Mouse (Mus musculus) neutrophil, adult 5-6 weeks (primary cell): ENCODE data around the gene Rrp1b. TPM values are rescaled to one million over a fixed set of nuclear protein-coding genes. Genes with fewer than 3 reads are reported as not detected.
"Not testable (repeated sequence)": the region's sequence is repeated elsewhere in the genome, so short reads cannot be mapped to it uniquely, and the experiment has no call there.

Source experiments
- ATAC-seq: fragments of 151-379, 151-347 bp; 2 replicates; pipeline ENCODE4 v1.8.0; 2017; ENCODE audit warnings: mild to moderate bottlenecking, moderate TSS enrichment; ENCODE audit not compliant: insufficient number of reproducible peaks, poor library complexity, low FRiP score, severe bottlenecking; ENCODE audit errors: extremely low read depth
- total RNA-seq: library from RNA; stranded (forward); fragments of 200-1000 nt; gene quantifications from 2 replicates; pipeline ENCODE4 v1.2.3, GENCODE M21; 2017

The Rrp1b gene
- total RNA-seq, 1 experiment from 2014 or later, result 23.0 TPM

DNA sequence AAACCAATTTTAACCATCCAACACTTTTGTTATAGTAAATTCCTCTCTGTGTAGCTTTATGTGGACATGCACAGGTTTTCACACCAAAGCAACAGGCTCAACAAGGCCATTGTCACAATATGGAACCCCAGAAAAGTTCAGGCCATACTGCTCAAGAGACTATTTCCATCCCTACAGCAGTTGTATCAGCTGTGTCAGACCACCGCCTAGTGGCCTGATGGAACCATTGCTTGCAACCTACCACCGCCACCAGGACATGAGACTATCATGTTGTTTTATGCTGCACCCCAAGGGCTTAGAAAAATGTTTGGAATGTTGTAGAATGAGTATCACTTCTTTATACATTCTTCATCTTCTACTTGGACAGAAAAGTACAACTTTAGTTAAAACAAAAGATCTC is 10.5 kb upstream of the Rrp1b start:
- ATAC-seq, result peak; percentile 79

DNA sequence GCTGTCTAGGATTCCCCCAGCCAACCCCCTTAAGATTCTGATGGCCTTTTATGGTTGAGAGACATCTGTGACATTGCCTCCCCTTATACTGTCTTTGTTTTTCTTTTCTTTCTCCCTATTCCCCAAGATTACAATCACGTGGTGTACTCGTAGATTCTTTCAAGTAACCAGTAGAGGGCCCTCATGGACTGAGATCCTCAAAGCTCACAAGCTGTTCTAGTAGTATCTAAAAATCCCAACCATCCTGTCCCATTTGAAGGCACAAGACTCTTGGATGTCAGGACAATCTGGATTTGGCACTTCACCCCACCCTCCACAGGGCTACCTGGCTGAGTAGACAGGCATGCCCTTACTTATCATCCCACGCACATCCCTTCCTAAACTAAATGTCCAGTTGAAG is 8.2 kb upstream of the Rrp1b start:
- no peak; the same call in 1 of the 2 replicates for ATAC-seq

GRCm38 (mm10) chr17:32028301-32028700 is 7.6 kb upstream of the Rrp1b start:
- ATAC-seq, result no peak

GRCm38 (mm10) chr17:32031684-32032083 is 4.2 kb upstream of the Rrp1b start:
- ATAC-seq, result no peak

DNA sequence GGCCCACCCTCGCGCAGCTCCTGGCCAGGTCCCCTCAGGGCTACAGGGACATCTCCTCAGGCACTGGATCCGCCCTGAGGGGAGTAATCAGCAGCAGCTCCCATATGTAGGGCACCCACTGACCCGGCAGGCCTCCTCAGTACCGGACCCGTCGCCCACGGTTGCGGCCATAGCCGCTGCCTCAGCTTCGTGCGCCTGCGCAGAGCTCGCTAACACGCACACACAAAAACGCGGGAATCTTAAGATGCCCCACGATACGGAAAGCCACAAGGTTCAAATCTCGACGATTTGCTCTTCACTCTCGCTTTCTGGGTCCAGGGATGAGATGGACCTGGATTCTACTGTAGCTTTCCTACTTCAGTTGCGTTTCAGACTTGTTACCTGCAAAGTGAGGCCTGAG is 1.6 kb upstream of the Rrp1b start:
- ATAC-seq, result no peak

DNA sequence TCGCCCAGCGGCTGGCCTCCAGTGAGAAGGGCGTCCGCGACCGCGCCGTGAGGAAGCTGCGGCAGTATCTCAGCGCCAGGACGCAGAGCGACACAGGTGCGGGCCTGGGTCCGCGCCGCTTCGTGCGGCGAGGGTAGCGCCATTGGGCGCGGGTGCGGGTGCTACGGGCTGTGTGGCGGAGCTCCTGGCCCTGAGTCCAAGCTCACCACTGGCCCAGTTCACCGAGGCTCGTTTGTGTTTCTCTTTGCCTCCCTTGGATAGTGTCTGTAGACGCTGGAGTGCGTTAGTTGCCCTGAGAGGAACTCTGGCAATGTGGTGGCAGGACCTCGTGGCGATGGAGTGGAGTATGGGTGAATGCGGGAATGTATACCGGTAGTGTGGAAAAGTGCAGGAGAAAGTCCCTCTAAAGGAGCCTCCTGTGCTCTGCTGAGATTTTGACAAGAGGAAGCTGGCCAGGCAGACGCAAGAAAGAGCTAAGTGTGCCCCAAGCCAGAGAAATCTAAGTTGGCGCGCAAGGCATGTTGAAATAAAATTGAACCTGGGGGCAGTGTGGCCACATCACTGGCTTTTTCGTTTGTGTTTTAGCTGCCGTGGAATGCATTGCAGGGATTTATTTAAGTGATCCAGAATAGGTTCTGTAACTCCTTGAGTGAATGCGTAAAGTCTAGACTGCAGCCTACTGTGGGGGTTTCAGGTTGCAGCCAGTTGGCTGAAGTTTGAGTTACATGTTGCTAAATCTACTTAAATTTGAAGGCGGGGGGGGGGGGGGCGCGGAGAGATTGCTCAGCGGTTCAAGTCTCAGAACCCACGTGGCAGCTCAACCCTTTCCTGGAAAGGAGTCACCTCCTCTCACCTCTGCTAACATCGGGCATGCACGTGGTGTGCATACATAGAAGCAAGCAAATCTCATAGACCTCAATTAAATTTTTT is 874 bp downstream of the Rrp1b start:
- ATAC-seq, result no peak

- ATAC-seq, result peak; percentile 78
Measured at GRCm38 (mm10) chr17:32040263-32040662, 4.4 kb downstream of the Rrp1b start.

DNA sequence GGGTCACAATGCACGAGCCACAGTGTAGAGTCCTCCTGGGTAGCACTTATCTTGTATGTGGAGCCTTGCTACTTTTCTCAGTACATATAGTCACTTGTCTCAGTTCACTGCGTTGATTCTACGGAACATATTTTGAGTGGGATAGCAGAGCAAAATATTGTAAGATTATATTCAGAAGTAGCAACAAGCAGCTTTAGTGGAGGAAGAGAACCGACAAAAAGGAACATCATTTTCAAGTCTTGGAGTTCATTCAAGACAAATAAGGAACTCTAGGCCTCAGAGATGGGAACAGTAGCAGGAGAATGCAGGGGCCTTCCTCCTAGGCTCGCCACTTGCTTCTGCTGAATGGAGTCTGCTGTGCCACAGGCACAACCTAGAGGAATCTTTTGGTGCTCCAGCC is 10.6 kb downstream of the Rrp1b start:
- no peak for ATAC-seq

GRCm38 (mm10) chr17:32048351-32048750 is 12.5 kb downstream of the Rrp1b start:
- no peak for ATAC-seq

DNA sequence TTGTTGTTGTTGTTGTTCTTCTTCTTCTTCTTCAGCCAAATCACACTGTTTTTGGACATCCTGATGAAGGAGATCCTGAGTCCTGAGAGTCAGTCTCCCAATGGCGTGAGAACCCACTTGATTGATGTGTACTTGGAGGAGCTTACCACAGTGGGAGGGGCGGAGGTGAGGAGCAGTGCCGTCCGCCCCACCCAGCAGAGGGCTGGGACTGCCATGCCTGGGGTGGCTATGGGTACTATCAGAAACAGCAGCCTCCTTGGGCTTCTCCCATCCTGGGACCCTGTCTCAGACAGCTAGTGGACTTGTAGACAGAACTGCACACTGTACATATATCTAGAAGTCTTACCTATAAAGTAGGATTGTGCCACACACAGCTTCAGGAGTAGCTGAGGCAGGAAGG is 14.0 kb downstream of the Rrp1b start:
- ATAC-seq, result no peak

DNA sequence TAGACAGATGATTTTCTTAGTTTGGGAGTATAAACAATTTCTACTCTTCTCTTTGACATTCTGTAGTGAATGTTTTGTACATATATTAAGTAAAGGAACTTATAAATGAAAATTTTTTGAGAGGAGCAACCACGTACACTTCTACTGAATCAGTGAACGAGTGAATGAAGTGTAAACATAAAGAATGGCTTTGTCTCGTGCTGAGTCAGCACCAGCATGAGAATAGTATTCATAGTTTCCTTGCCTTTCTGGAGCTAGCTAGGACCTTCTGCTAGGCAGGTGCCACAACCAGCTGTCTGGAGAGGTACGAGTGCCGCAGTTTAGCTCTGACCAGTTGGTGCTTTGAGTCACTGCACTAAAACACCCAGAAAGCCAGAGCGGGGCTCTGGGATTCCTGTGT is 14.7 kb downstream of the Rrp1b start:
- ATAC-seq, result no peak

- ATAC-seq, result no peak
Measured at GRCm38 (mm10) chr17:32052237-32053080, 16.6 kb downstream of the Rrp1b start.

DNA sequence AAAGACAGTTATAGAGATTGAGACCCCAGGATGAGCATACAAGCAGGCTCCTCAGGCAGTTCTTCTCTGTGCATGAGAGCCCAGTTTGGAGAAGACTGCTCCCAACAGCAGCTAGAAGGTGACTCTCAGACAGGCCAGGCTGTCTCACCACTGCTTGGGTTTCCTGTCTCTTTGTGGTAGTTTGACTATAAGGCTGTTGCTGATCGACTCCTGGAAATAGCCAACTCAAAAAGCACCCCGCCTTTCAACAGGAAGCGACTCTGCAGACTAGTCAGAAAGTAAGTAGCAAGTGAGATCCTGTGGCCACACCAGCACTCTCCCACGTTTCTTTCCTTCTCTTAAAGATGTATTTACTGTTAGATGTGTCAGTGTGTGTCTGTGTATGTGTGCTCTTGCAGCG is 17.8 kb downstream of the Rrp1b start:
- 0 out of 2 replicates have a peak, but pooled peaks have one; percentile 27 for ATAC-seq

- ATAC-seq, result no peak
Measured at GRCm38 (mm10) chr17:32057843-32058242, 21.9 kb downstream of the Rrp1b start.

- ATAC-seq, result no peak
Measured at GRCm38 (mm10) chr17:32059084-32059483, 23.2 kb downstream of the Rrp1b start.

DNA sequence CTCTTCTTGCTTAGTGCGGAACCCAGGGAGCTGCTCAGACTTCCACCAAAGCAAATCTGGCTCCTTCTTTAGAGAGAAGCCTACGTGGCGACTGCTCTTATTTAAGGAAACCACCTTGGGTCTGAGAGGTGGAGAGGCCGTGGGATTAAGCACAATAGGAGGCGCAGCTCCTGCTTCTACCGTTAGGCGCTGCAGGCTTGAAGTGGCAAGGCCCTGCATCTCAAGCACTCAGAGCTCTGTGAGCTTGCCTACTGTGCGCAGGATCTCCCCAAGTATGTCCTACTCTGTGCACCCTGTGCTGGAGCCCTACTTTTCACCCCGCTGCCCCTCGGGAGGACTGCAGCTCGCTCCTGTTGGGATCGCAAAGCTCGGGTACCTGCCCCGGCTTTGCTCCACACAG is 25.3 kb downstream of the Rrp1b start:
- no peak for ATAC-seq

DNA sequence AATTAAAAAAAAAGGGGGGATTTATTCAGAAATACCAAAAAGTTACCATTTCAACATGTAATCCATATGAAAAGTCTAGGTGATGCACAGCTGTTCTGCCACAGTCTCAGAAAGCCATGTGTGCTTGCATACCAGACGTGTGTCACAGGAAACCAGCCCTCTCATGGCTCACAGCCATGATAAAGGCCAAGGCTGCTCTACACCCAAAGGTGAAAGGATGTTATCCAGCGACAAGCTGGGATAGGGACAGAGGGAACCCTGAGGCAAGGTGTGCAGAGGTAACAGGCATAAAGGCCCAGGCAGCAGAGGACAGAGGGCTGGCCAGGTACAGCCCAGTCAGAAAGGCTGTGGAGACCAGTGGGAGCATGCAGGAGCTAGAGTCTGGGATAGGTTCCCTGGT is 27.8 kb downstream of the Rrp1b start:
- ATAC-seq, result no peak

- ATAC-seq, result not testable (repeated sequence)
Measured at GRCm38 (mm10) chr17:32064762-32065161, 28.9 kb downstream of the Rrp1b start.

DNA sequence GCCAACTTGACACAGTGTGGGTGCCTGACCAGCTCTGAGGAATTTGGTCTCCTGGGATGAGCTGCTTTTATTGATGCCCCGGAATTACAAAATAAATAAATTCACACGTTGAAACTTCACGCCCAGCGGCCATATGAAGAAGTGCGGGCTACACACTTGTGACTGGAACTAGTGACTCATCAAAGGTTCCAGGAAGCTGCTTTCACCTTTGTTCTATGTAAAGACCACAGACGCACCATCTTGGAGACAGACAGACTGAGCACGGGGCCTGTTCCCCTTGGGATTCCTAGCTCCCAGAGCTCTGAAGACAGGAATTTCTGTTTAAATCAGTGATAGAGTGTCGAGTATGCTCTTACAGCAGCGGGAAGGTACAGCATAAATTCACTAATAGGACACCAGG is 31.6 kb downstream of the Rrp1b start:
- no peak for ATAC-seq

DNA sequence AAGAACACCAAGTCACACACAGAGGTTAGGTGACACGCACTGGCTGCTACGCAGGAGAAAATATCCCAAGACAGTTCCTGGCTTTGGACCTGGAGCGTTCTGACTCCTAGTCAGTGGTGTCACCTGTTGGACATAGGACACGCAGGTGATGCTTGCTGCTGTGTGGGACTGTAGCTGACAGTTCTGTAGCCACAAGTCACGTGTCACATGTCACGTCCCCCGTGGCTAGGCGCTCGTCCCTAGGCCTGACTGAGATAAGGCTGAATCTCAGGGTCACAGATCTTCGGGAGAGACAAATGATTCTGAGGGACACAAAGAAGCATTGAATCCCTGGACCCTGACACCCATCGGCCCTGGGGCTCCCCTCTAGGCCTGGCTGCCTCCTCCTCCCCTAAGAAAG is 32.5 kb downstream of the Rrp1b start:
- no peak for ATAC-seq
